ENCODE assay signal across 24 mouse cellular contexts in the genomic region with DNA sequence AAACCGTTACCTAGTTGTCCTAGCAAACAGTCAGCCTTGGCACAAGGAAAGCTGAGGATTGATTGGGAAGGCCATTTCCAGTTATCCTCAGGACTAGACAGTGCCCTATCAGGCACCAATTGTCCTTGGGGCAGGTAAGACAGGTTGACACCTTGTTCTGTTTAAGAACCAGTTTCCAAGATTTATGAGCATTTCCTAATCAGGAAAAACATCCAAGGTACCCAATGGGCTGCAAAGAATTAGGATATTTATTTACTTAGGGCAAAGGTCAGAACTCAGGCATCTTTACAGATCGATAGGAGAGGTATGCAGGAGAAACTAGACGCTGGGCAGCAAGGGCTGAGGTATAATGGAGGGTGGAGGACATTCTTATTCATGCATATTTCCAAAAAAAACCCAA.
"Had no signal": no experiment of that assay in that cellular context is flagged by ENCODE, and none has a peak within 500 bp of the region (broad histone marks: within the 10 kb centered on the region; RNA-seq: fewer than 3 reads in every experiment).

No protein-coding gene starts in this region.

- H3K36me3 ChIP-seq: forebrain, embryonic 15.5 days; hindbrain, embryonic 15.5 days; kidney, embryonic 15.5 days; limb, embryonic 10.5 days; limb, embryonic 12.5 days had no signal

- H3K9me3 ChIP-seq: forebrain, embryonic 15.5 days; hindbrain, embryonic 13.5 days; hindbrain, embryonic 15.5 days; kidney, embryonic 15.5 days; limb, embryonic 10.5 days had no signal

- H3K4me3 ChIP-seq: forebrain, embryonic 15.5 days; hindbrain, embryonic 13.5 days; hindbrain, embryonic 15.5 days; kidney, embryonic 15.5 days; layer of hippocampus, adult 2 months; left cerebral cortex, adult 2 months; limb, embryonic 10.5 days; limb, embryonic 12.5 days had no signal

- H3K9ac ChIP-seq: forebrain, embryonic 15.5 days; forebrain, postnatal 0 days; hindbrain, embryonic 13.5 days; hindbrain, embryonic 15.5 days; kidney, embryonic 15.5 days; limb, embryonic 12.5 days; liver, embryonic 14.5 days had no signal

- H3K27ac ChIP-seq: forebrain, embryonic 15.5 days; hindbrain, embryonic 13.5 days; hindbrain, embryonic 15.5 days; hindbrain, postnatal 0 days; kidney, embryonic 15.5 days; kidney, postnatal 0 days; layer of hippocampus, adult 2 months; left cerebral cortex, adult 2 months; limb, embryonic 10.5 days; limb, embryonic 12.5 days; liver, embryonic 14.5 days had no signal

- H3K4me2 ChIP-seq: forebrain, embryonic 15.5 days; heart, embryonic 11.5 days; hindbrain, embryonic 13.5 days; hindbrain, embryonic 15.5 days; kidney, embryonic 15.5 days; limb, embryonic 12.5 days; liver, embryonic 11.5 days had no signal

- DNase-seq: forebrain, postnatal 0 days; gastrocnemius, postnatal 14 days; gastrocnemius, postnatal 36 days; heart, adult 11 months; heart, postnatal 14 days; heart, postnatal 36 days; kidney, adult 11 months; kidney, adult 2 months; kidney, adult 9 months; kidney, postnatal 14 days; kidney, postnatal 4 days had no signal

- H3K4me1 ChIP-seq: forebrain, embryonic 15.5 days; hindbrain, embryonic 13.5 days; hindbrain, embryonic 15.5 days; kidney, embryonic 15.5 days had no signal

- H3K27me3 ChIP-seq: forebrain, embryonic 15.5 days; hindbrain, embryonic 13.5 days; hindbrain, embryonic 15.5 days; kidney, embryonic 15.5 days; limb, embryonic 12.5 days had no signal

- ATAC-seq: forebrain, embryonic 15.5 days; forebrain, postnatal 0 days; hindbrain, postnatal 0 days had no signal
